Mouse (Mus musculus) kidney, postnatal 10 days (tissue): ENCODE results near the gene Rassf1.

ENCODE experiments used
- DNase-seq: peaks from one replicate; pipeline ENCODE4 v3.0.0; 2021; ENCODE audit warnings: mixed read lengths

Rassf1 gene

GRCm38 (mm10) chr9:107551117-107551889 lies at the start of gene Rassf1:
Rassf1 (plus strand) TSS chr9:107551555.
- DNase-seq, result peak; percentile 87

- no peak for DNase-seq
Measured at GRCm38 (mm10) chr9:107502131-107502846, 49.1 kb upstream of the Rassf1 start.

- DNase-seq, result no peak
Measured at GRCm38 (mm10) chr9:107504662-107505537, 46.5 kb upstream of the Rassf1 start.

GRCm38 (mm10) chr9:107508266-107508665 lies 43.1 kb upstream of the Rassf1 start:
- DNase-seq, result no peak

GRCm38 (mm10) chr9:107510384-107511100 lies 40.8 kb upstream of the Rassf1 start:
- no peak for DNase-seq

GRCm38 (mm10) chr9:107511436-107511835 lies 39.9 kb upstream of the Rassf1 start:
- no peak for DNase-seq

GRCm38 (mm10) chr9:107512326-107512725 lies 39.0 kb upstream of the Rassf1 start:
- DNase-seq, result no peak

- DNase-seq, result peak; percentile 92
Measured at GRCm38 (mm10) chr9:107514303-107514955, 36.9 kb upstream of the Rassf1 start.

GRCm38 (mm10) chr9:107520331-107520730 lies 31.0 kb upstream of the Rassf1 start:
- DNase-seq, result no peak

GRCm38 (mm10) chr9:107521190-107521589 lies 30.2 kb upstream of the Rassf1 start:
- no peak for DNase-seq

- no peak for DNase-seq
Measured at GRCm38 (mm10) chr9:107521711-107522399, 29.5 kb upstream of the Rassf1 start.

- no peak for DNase-seq
Measured at GRCm38 (mm10) chr9:107522400-107522711, 29.0 kb upstream of the Rassf1 start.

- peak; percentile 90 for DNase-seq
Measured at GRCm38 (mm10) chr9:107526198-107527026, 24.9 kb upstream of the Rassf1 start.

GRCm38 (mm10) chr9:107533791-107534407 lies 17.5 kb upstream of the Rassf1 start, which contains the start of gene Tmem115:
Tmem115 (plus strand) TSS chr9:107533945.
- peak; percentile 95 for DNase-seq

GRCm38 (mm10) chr9:107534408-107535202 lies 16.8 kb upstream of the Rassf1 start:
- DNase-seq, result peak; percentile 60

GRCm38 (mm10) chr9:107538231-107538630 lies 13.1 kb upstream of the Rassf1 start:
- DNase-seq, result no peak

- no peak for DNase-seq
Measured at GRCm38 (mm10) chr9:107538711-107539110, 12.6 kb upstream of the Rassf1 start.

GRCm38 (mm10) chr9:107539940-107540339 lies 11.4 kb upstream of the Rassf1 start:
- no peak for DNase-seq

GRCm38 (mm10) chr9:107540420-107540819 lies 10.9 kb upstream of the Rassf1 start:
- no peak for DNase-seq
